Mouse (Mus musculus): ENCODE results near the gene Ankrd12.

Gene Ankrd12

DNA sequence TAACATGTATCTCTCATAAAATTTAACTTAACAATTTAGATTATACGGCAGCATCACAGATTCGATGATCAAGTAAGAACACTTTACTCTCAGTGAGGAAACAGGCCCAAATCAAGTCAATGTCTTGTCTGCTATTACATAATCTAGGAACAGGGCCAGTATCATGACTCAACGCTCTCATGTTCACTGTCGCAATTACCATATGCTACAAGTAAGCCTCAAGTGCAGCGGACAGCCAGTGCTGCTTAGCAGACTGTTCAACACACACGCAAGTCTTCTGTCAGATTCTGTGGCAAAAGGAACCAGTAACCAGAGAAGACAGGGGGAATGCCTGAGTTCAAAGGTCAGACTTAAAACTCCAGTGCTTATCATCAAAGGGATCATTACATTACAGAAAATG, 145.9 kb downstream of the Ankrd12 start:
- in situ Hi-C loops (cut with MseI, MboI): no loop called here

DNA sequence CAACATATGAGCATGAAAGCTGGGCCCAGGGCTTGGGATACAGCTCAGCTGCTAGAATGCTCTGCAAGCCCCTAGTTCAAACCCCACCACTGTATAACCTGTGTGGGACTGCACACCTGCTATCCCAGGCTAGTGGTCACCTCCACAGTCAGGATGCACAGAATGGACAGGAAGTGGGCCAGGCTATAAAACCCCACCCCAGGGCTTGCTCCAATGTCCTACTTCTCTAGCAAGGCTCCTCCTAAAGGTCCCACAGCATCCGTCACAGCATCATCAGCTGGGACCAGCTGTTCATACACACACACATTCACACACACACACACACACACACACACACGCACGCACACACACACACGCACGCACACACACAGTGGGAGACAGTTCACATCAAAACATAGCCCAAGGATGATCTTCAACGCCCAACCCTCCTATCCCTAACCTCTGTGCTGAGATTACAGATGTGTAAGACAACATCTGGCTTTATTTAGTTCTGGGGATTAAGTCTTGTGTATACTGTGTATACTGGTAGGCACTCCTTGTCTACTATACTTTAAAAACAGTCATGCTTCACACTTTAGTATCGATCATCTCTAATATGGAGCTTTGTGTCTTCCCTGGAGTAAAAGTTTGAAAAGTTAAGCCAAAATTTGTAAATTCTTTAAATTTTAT, 146.6 kb downstream of the Ankrd12 start:
- in situ Hi-C loops (cut with MseI, MboI): no loop called here

DNA sequence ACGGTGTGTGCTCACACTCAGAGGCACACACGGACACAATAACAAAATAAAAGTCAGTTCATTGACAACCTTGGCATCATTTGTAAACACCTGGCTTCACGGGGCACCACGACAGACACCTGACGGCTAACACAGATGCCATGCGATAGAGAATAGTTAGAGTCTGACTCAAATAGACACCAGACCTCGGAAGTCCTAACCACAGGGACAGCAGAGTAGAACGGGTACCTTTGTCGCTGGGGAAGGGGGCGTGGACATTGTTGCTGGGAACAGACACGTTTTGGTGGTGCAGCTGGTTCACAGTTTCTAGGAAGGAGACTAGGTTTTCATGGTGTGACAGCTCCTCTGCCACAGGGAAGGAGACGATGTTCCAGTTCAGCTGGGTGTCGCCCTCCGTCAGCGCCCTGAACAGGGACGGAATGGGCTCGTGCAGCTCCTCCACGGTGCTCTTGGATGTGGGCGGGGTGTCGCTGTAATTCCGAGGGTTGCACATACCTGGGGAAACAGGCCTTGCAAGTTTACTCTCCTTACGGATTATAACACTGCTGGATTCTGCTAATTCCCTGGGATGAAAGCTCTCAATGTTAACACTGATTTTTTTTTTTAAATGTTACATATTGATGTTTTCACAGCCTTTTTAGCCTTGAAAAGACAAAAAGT, 147.4 kb downstream of the Ankrd12 start:
- in situ Hi-C loops (cut with MseI, MboI): no loop called here

DNA sequence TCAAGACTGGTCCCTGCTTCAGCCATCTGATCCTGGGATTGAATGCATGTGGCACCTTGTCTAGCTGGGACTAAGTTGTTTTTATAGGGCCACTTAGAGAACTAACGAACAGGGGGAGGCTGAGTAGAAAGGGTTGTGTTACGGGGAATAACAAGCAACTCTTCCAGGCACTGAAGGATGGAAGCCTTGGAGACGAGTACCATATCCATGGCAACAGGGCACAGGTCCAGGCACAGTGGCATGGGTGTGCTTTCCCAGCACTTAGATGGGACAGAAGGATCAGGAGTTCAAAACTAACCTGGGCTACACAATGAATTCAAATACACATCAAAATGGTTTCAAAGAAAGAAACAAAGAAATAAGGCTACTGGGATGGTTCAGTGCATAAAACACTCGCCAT, 149.8 kb downstream of the Ankrd12 start:
- in situ Hi-C loops (cut with MseI, MboI): no loop called here

DNA sequence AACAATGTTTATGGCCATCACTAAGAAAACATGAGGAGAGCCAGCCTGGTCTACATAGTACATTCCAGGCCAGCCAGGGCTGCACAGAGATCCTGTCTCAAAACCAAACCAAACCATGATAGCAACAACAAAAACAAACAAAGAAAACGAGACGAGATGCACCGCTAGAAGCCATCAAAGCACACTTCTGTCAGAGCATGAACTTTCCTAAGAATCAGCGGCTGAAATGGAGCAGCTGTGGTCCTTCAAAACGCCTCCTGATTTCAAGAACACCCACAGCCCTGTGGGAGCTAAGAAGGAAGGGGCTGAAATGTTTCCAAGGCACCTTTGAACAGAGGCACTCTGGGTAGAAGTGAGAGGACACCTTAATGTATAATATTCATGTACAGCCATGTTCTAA, 152.7 kb downstream of the Ankrd12 start:
- in situ Hi-C loops (cut with MseI, MboI): no loop called here

DNA sequence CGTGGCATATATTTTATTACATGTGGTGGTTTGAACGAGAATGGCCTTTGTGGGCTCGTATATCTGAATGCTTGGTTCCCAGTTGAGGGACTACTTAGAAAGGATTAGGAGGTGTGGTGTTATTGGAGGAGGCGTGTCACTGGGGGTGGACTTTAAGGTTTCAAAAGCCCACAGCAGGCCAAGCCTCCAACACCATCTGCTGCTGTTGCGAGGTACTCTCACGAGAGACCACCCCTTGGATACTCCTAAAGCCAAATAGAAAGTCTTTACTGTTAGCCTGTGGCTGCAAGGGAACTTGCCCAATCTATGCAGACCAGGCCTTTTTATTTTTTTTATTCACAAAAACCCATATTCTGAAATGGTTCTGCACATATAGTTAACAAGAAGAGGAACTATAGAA, 154.9 kb downstream of the Ankrd12 start:
- in situ Hi-C loops (cut with MseI, MboI): no loop called here

DNA sequence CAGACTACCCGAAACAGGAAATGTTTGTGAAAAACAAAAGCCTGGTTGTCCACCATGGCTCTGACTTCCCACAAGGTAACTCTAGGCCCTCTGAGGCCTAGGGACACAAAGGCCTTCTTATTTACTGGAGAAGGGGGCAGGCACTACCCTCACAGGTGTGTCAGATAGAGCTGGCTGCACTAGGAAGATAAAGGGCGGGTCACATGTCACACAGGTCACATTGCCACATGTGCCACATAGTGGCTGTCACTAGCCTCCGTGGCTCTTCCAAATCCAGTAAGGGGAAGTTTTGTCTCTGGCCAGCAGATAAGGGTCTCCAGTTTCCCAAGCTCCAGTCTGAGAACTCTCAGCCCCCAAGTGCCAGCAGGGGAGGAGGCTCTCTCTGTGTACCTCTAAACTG, 157.7 kb downstream of the Ankrd12 start:
- in situ Hi-C loops (cut with MseI, MboI): no loop called here

DNA sequence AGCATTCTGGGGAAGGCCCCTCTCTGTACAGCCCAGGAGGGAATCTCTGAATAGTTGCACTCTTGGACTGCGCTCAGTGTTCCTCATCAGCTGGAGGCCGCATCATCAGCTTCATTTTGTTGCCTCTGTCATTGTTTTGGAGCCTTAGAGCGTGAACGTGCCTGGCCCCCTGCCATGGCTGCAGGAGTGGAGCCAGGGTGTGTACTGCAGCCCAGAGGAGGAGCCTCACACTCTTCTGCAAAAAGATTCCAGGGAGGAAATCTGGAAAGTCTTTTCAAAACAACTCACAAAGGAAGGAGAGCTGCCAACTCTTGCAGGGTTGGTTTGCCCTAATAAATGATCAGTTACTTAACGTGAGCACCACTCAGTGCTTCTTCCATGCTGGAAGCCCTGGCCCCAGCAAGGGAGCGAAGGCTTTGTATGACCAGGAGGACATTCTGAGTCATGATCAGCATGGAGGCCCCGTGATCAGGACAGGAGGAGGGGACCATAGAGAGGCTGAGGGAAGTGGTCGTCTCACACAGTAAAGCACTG, 160.7 kb downstream of the Ankrd12 start:
- in situ Hi-C loops (cut with MseI, MboI): no loop called here
